Comparison of ENCODE assay signal across 28 mouse cellular contexts in the genomic region with DNA sequence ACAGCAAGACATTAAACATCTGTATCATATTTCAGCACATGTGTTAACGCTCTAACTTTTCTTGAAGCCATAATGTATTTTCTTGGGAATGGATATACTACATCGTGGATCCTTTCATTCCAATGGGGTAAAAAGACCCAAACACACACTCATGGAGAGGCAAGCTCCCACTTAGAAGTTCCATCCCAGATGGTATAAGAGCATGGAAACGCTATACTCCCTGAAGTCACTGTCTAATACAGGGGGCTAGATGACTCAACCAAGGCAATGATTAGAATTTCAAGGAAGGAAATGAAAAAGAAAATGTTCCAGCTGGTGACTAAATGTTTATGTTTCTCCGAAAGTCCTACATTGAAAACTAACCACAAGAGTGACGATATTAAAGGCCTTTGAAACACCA.
DNase-seq lines count a peak whose midpoint lies in the region; ATAC-seq lines count a peak whose summit lies in the region.
"Had no signal": no experiment of that assay in that cellular context is flagged by ENCODE, and none has a peak within 500 bp of the region (broad histone marks: within the 10 kb centered on the region; RNA-seq: fewer than 3 reads in every experiment).

No protein-coding gene starts in this region.

- H3K4me2 ChIP-seq in embryonic facial prominence, embryonic 14.5 days (ENCODE audit: low read depth, low read length): no peak overlapping the region
- no peak overlapping the region for H3K4me2 ChIP-seq in limb, embryonic 13.5 days (replicated peaks)
- H3K4me2 ChIP-seq: embryonic facial prominence, embryonic 12.5 days; embryonic facial prominence, embryonic 15.5 days; forebrain, embryonic 12.5 days had no signal

- DNase-seq in embryonic facial prominence, embryonic 14.5 days (ENCODE audit: low spot score): peak; percentile 24
- no peak for DNase-seq in embryonic facial prominence, embryonic 10.5 days (ENCODE audit: low spot score)
- peak; percentile 5 for DNase-seq in 3T3-L1 (ENCODE audit: low read depth, low spot score)
- DNase-seq in urinary bladder, postnatal 36 days (ENCODE audit: low spot score in 2 of 2): no peak
- no peak for DNase-seq in embryo, embryonic 10 days (ENCODE audit: low spot score)
- DNase-seq: adrenal gland, adult 8-10 months; adrenal gland, postnatal 14 days; adrenal gland, postnatal 36 days; B cell, adult 2 months; cerebellum, adult 11-12 months; cerebellum, adult 2 months; cerebellum, adult 9-10 months; cerebellum, postnatal 10 days; cerebellum, postnatal 25 days; embryo, embryonic 11 days had no signal

- no peaks in the 10 kb centered on the region for H3K4me1 ChIP-seq in embryonic facial prominence, embryonic 14.5 days (ENCODE audit: control insufficient read depth, insufficient read depth, low read length)
- H3K4me1 ChIP-seq in embryonic facial prominence, embryonic 10.5 days: no peaks in the 10 kb centered on the region
- peaks cover 12% of the 10 kb centered on the region for H3K4me1 ChIP-seq in limb, embryonic 13.5 days
- H3K4me1 ChIP-seq: embryonic facial prominence, embryonic 15.5 days; forebrain, embryonic 10.5 days; forebrain, embryonic 12.5 days had no signal

- no peaks in the 10 kb centered on the region for H3K27me3 ChIP-seq in embryonic facial prominence, embryonic 14.5 days (replicated peaks; ENCODE audit: control insufficient read depth, insufficient read depth, low read length)
- no peaks in the 10 kb centered on the region for H3K27me3 ChIP-seq in embryonic facial prominence, embryonic 10.5 days (replicated peaks; ENCODE audit: low read depth, poor library complexity, severe bottlenecking)
- H3K27me3 ChIP-seq in limb, embryonic 13.5 days: no peaks in the 10 kb centered on the region
- H3K27me3 ChIP-seq: CH12.LX; embryonic facial prominence, embryonic 12.5 days; embryonic facial prominence, embryonic 15.5 days; forebrain, embryonic 12.5 days; Patski had no signal

- 36% methylated on average over 5 of the region's 5 CpGs for WGBS in embryonic facial prominence, embryonic 14.5 days
- WGBS in embryonic facial prominence, embryonic 10.5 days: 86% methylated on average over 5 of the region's 5 CpGs
- WGBS in limb, embryonic 13.5 days: 51% methylated on average over 5 of the region's 5 CpGs

- no peak overlapping the region for H3K27ac ChIP-seq in embryonic facial prominence, embryonic 14.5 days (replicated peaks; ENCODE audit: low read depth, low read length)
- H3K27ac ChIP-seq in embryonic facial prominence, embryonic 10.5 days (replicated peaks): no peak overlapping the region
- peak overlapping the region; percentile 49; the same call in 1 of the 2 replicates for H3K27ac ChIP-seq in limb, embryonic 13.5 days
- H3K27ac ChIP-seq: embryonic facial prominence, embryonic 12.5 days; embryonic facial prominence, embryonic 15.5 days; forebrain, embryonic 10.5 days; forebrain, embryonic 12.5 days had no signal

- no peaks in the 10 kb centered on the region for H3K36me3 ChIP-seq in embryonic facial prominence, embryonic 14.5 days (ENCODE audit: control insufficient read depth, insufficient read depth, low read length)
- no peaks in the 10 kb centered on the region; the same call in 1 of the 2 replicates for H3K36me3 ChIP-seq in embryonic facial prominence, embryonic 10.5 days (replicated peaks)
- no peaks in the 10 kb centered on the region for H3K36me3 ChIP-seq in limb, embryonic 13.5 days
- H3K36me3 ChIP-seq: embryonic facial prominence, embryonic 12.5 days; embryonic facial prominence, embryonic 15.5 days; forebrain, embryonic 12.5 days; G1E had no signal

- H3K9ac ChIP-seq in embryonic facial prominence, embryonic 14.5 days (ENCODE audit: low read depth, low read length): no peak overlapping the region
- no peak overlapping the region for H3K9ac ChIP-seq in limb, embryonic 13.5 days
- H3K9ac ChIP-seq: embryonic facial prominence, embryonic 12.5 days; embryonic facial prominence, embryonic 15.5 days; forebrain, embryonic 12.5 days had no signal

- H3K4me3 ChIP-seq in embryonic facial prominence, embryonic 14.5 days (ENCODE audit: low read depth, low read length): no peak overlapping the region
- H3K4me3 ChIP-seq in embryonic facial prominence, embryonic 10.5 days: no peak overlapping the region
- H3K4me3 ChIP-seq in limb, embryonic 13.5 days: no peak overlapping the region
- H3K4me3 ChIP-seq: embryonic facial prominence, embryonic 12.5 days; embryonic facial prominence, embryonic 15.5 days; erythroblast, embryonic 14.5 days; forebrain, embryonic 10.5 days; forebrain, embryonic 12.5 days had no signal

- 0 out of 2 replicates have a peak, but pooled peaks have one; percentile 47 for ATAC-seq in embryonic facial prominence, embryonic 14.5 days (ENCODE audit: low read depth)
- peak; percentile 54; the same call in 1 of the 2 replicates for ATAC-seq in limb, embryonic 13.5 days (ENCODE audit: low FRiP score, low read depth)
- ATAC-seq: activated CD4-positive, CD25-positive, alpha-beta regulatory T cell, adult 4 months; CD4-positive, CD25-positive, alpha-beta regulatory T cell, adult 4 months; forebrain, embryonic 14.5 days; forebrain, embryonic 16.5 days; Patski had no signal

- 0 out of 2 replicates have a peak, but pooled peaks cover 5% of the 10 kb centered on the region for H3K9me3 ChIP-seq in embryonic facial prominence, embryonic 14.5 days (ENCODE audit: control insufficient read depth, low read length)
- peaks cover 3% of the 10 kb centered on the region; the same call in 1 of the 2 replicates for H3K9me3 ChIP-seq in embryonic facial prominence, embryonic 10.5 days
- H3K9me3 ChIP-seq in limb, embryonic 13.5 days: 0 out of 2 replicates have a peak, but pooled peaks cover 3% of the 10 kb centered on the region
- H3K9me3 ChIP-seq: embryonic facial prominence, embryonic 12.5 days; embryonic facial prominence, embryonic 15.5 days; forebrain, embryonic 10.5 days; forebrain, embryonic 12.5 days had no signal

Comparison
In these comparisons a context has a peak if more than half of its experiments do, and no peak if none do; other contexts are left out.
1. DNase-seq: peak in embryonic facial prominence, embryonic 14.5 days (single experiment) and 3T3-L1 (single experiment); none in embryonic facial prominence, embryonic 10.5 days (single experiment), urinary bladder, postnatal 36 days (0 of 2) and embryo, embryonic 10 days (single experiment).